Mouse (Mus musculus) heart, embryonic 13.5 days (tissue): ENCODE measurements around the gene Gm10643. TPM values are rescaled to one million over a fixed set of nuclear protein-coding genes. Genes with fewer than 3 reads are reported as not detected.

Experiments used
- ATAC-seq: fragments of 200-750 bp; cut with Nextera tagmentation; 2 replicates; pipeline ENCODE4 v1.8.0; 2017; ENCODE audit warnings: moderate TSS enrichment; ENCODE audit not compliant: insufficient number of reproducible peaks, low FRiP score, low TSS enrichment; ENCODE audit errors: extremely low read depth
- H3K27ac ChIP-seq: fragments of 300-500 bp; sonication (generic); replicated peaks from 2 replicates; pipeline ENCODE4 v1.5.1; 2015; ENCODE audit warnings: moderate library complexity, mild to moderate bottlenecking, inconsistent platforms
- H3K27me3 ChIP-seq: fragments of 300-500 bp; sonication (generic); replicated peaks from 2 replicates; pipeline ENCODE4 v1.6.1; 2015; ENCODE audit warnings: mild to moderate bottlenecking, inconsistent platforms
- H3K36me3 ChIP-seq: fragments of 300-500 bp; sonication (generic); 2 replicates; pipeline ENCODE4 v1.6.1; 2015; ENCODE audit warnings: mild to moderate bottlenecking, inconsistent platforms
- H3K4me1 ChIP-seq: fragments of 300-500 bp; sonication (generic); 2 replicates; pipeline ENCODE4 v1.6.1; 2015; ENCODE audit warnings: inconsistent platforms
- H3K4me2 ChIP-seq: fragments of 300-500 bp; sonication (generic); 2 replicates; pipeline ENCODE4 v1.6.1; 2015; ENCODE audit warnings: inconsistent platforms, mild to moderate bottlenecking, moderate library complexity
- H3K4me3 ChIP-seq: fragments of 300-500 bp; sonication (generic); 2 replicates; pipeline ENCODE4 v1.5.1; 2015; ENCODE audit warnings: moderate library complexity, mild to moderate bottlenecking, inconsistent platforms
- H3K9ac ChIP-seq: fragments of 300-500 bp; sonication (generic); 2 replicates; pipeline ENCODE4 v1.6.1; 2015; ENCODE audit warnings: inconsistent platforms, mild to moderate bottlenecking, moderate library complexity
- H3K9me3 ChIP-seq: fragments of 300-500 bp; sonication (generic); 2 replicates; pipeline ENCODE4 v1.6.1; 2016; ENCODE audit warnings: inconsistent platforms
- WGBS: fragments of 180-500 bp; shearing (Covaris S2); methylation state at CpG from one replicate; pipeline ENCODE4 v1.1.7; 2015; ENCODE audit warnings: mixed read lengths; 5-methylcytosine and 5-hydroxymethylcytosine counted together
- polyA plus RNA-seq: library from polyadenylated mRNA; unstranded; fragments of >200 nt; fragmentation: Nextera tagmentation; extraction: Ambion mirVana; gene quantifications from 2 replicates; pipeline ENCODE4 v1.2.1, GENCODE M21; 2015

Gene Gm10643
- polyA plus RNA-seq, 1 experiment from 2014 or later = 0.86 TPM

DNA sequence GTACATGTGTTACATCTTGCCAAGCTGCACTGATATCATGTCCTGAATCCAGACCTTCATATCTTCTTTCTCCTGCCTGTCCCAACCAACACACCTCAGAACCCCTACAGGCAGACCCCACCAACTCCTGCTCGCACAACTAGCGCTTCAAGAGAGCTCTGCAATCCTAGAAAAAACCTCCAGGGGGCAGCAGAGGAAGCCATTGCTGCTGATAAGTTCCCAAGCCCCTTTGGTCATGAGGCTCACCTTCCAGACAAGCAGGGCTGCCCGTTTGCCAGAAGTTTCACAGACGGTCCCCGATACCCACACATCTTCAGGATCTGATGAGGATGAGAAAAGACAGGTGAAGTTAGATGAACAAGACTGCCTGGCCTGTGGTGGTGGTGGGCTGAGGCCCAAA is 25.9 kb downstream of the Gm10643 start:
- 7% methylated on average over 5 of the region's 5 CpGs for WGBS

DNA sequence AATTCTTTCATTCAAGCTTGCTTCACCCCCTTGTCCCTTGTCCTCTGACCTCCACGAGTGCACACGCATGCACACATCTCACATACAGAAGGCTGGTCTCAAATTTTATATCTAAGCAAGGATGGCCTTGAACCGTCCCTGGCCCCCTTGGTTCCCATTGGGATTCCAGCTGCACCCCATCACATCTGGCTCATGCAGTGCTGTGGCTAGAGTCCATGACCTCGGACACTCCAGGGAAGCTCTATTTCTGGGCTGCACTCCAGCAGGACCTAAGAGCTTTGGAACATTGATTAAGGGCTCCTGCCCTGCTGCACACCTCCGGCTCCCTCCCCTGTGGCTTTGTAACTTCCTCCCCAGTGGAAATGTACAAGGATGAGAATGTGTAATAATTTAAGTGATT is 26.9 kb downstream of the Gm10643 start:
- Histone ChIP-seq H3K27ac (no peak overlapping the region), H3K4me1 (peaks cover 15% of the 10 kb centered on the region; the same call in 1 of the 2 replicates), H3K4me3 (no peak overlapping the region), H3K36me3 (no peaks in the 10 kb centered on the region), H3K27me3 (peaks cover 47% of the 10 kb centered on the region), H3K9me3 (no peaks in the 10 kb centered on the region), H3K4me2 (no peak overlapping the region), H3K9ac (no peak overlapping the region)
- 58% methylated on average over 5 of the region's 5 CpGs for WGBS
- no peak for ATAC-seq

More for the DNA sequence above, 25.9 kb downstream of the Gm10643 start:
- Histone ChIP-seq H3K27me3 (peaks cover 57% of the 10 kb centered on the region), H3K36me3 (no peaks in the 10 kb centered on the region), H3K9ac (no peak overlapping the region), H3K4me3 (no peak overlapping the region), H3K4me2 (no peak overlapping the region), H3K27ac (no peak overlapping the region), H3K9me3 (no peaks in the 10 kb centered on the region), H3K4me1 (peaks cover 15% of the 10 kb centered on the region; the same call in 1 of the 2 replicates)
- ATAC-seq = no peak

DNA sequence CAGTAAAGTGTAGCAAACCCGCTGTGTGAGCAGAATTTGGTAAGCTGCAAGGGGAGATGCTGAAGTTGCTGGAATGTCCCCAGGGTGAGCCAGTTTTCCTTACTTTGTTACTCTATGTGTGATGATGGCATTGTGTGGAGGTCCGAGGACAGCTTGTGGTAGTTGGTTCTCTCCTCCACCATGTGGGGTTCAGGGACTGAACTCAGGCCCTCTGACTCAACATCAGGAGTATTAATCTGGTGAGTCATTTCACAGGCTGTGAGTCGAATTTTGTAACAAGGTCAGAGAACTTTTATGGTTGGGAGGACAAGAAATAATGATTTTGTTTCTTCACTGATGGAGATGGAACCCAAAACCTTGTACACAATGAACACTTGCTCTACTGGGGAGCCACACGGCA is 32.2 kb downstream of the Gm10643 start:
- ATAC-seq = no peak
- Histone ChIP-seq H3K36me3 (peaks cover 15% of the 10 kb centered on the region), H3K9me3 (no peaks in the 10 kb centered on the region), H3K9ac (no peak overlapping the region), H3K4me1 (no peaks in the 10 kb centered on the region), H3K27me3 (peaks cover 33% of the 10 kb centered on the region), H3K27ac (no peak overlapping the region), H3K4me2 (no peak overlapping the region), H3K4me3 (no peak overlapping the region)
- WGBS = 69% methylated on average over 4 of the region's 4 CpGs

DNA sequence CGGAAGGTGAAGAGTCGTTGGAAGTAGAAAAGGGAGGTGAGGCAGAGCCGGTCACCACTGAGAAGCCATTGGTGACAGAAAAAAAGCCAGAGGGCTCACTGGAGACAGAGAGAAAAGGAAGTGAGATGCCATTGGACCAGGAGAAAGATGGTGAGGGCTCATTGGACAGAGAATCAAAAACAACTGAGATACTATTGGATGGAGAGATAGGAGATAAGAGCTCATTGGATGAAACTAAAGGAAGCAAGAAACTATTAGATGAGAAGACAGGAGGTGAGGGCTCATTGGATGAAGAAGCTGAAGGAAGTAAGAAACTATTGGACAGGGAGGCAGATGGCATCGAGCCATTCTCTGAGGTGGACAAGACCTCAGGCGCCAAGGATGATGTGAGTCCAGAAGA is 35.7 kb downstream of the Gm10643 start:
- Histone ChIP-seq H3K27ac (no peak overlapping the region), H3K4me1 (peaks cover 14% of the 10 kb centered on the region), H3K4me3 (no peak overlapping the region), H3K27me3 (peaks cover 45% of the 10 kb centered on the region), H3K9ac (no peak overlapping the region), H3K4me2 (no peak overlapping the region), H3K36me3 (peaks cover 15% of the 10 kb centered on the region), H3K9me3 (no peaks in the 10 kb centered on the region)
- no peak for ATAC-seq
- WGBS = 76% methylated on average over 5 of the region's 5 CpGs

DNA sequence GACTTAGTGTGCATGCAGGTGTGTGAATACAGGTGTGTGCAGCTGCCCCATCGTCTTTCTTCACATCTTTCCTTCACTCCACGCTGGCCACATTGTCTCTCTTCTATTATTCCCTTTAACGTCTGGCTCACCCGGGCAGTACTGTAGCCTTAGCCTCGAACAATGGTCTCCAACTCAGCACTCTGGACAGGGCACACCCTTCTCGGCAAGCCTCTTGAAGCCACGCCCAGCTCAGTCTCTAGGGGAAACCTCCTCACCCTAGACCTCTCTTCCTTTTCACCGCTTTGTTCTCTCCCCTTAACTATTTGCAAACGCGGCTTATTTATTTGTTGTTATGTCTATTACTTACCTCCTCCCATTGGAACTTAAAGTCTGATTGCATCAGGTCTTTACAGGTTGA is 37.5 kb downstream of the Gm10643 start:
- peaks cover 15% of the 10 kb centered on the region for H3K36me3 ChIP-seq
- no peak overlapping the region for H3K9ac ChIP-seq
- peaks cover 48% of the 10 kb centered on the region for H3K27me3 ChIP-seq
- no peak overlapping the region for H3K4me2 ChIP-seq
- 14% methylated on average over 10 of the region's 10 CpGs for WGBS
- H3K27ac ChIP-seq = no peak overlapping the region
- ATAC-seq = no peak
- no peaks in the 10 kb centered on the region for H3K9me3 ChIP-seq
- H3K4me1 ChIP-seq = peaks cover 32% of the 10 kb centered on the region
- no peak overlapping the region for H3K4me3 ChIP-seq

DNA sequence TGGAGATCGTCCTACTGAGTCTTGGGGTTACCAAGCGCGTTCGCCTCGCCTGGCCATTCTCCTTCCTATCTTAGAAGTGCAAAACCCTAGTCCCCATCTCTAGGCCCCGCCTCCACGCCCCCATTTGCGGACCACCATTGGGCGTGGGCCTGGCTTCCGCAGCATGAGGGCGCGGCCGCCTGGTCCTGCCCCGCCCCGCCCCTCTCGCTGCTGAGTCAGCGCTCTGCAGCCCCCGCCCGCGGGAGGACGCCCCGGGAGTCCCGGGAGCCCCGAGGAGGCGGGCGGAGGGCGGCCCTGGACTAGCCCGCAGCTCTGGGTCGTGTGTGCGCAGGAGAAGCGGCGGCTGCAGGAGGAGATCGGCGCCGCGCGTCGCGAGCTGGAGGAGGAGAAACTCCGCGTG is 39.1 kb downstream of the Gm10643 start:
- Histone ChIP-seq H3K9me3 (no peaks in the 10 kb centered on the region), H3K27me3 (peaks cover 63% of the 10 kb centered on the region), H3K9ac (peak overlapping the region; percentile 73), H3K4me2 (peak overlapping the region; percentile 81), H3K36me3 (peaks cover 5% of the 10 kb centered on the region; the same call in 1 of the 2 replicates), H3K4me3 (peak overlapping the region; percentile 56), H3K4me1 (peaks cover 48% of the 10 kb centered on the region), H3K27ac (no peak overlapping the region)
- ATAC-seq = peak; percentile 25; the same call in 1 of the 2 replicates
- WGBS = 1% methylated on average over 41 of the region's 41 CpGs

DNA sequence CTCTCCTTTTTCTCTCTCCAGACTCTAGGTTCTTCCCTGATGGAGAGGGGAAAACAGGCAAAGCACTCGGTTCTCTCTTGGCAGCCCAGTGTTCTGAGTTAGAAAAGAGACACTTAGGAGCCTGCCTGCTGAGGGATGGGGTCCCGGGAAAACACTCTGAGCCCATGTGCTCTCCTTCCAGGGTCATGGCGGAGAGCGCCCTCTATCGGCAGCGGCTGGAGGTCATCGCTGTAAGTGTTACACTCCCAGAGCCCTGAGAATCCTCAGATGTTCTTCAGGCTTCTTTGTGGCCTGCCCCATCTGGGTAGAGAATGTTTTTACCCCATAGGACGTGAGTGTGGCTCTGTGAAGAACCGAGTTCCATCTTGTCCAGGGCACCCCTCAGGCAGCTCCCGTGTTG is 40.8 kb downstream of the Gm10643 start:
- no peaks in the 10 kb centered on the region for H3K36me3 ChIP-seq
- no peak overlapping the region; the same call in 1 of the 2 replicates for H3K27ac ChIP-seq
- no peak overlapping the region for H3K4me3 ChIP-seq
- H3K27me3 ChIP-seq = peaks cover 75% of the 10 kb centered on the region
- no peaks in the 10 kb centered on the region for H3K9me3 ChIP-seq
- H3K4me2 ChIP-seq = no peak overlapping the region
- peaks cover 50% of the 10 kb centered on the region for H3K4me1 ChIP-seq
- no peak for ATAC-seq
- 14% methylated on average over 10 of the region's 10 CpGs for WGBS
- H3K9ac ChIP-seq = no peak overlapping the region

DNA sequence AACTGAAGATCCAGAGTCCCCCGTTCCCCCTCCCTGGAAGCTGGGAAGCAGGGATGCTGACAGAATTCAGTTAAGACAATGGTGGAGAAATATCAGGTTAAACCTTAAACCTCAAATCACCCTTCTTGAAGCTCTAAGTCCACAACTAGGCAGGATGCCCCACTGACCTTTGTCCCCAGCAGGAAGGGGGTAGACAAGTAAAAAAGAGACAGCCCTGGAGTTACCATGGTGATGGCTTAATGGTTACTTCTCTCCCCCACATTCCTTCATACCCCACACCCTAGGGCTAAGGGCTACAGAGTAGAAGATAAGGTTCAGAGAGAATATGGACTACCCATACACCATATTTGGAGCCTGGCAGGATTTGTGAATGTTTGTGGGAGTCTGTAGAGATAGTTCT is 41.3 kb downstream of the Gm10643 start:
- Histone ChIP-seq H3K36me3 (no peaks in the 10 kb centered on the region), H3K4me1 (peaks cover 50% of the 10 kb centered on the region), H3K4me2 (peak overlapping the region; percentile 43), H3K9ac (no peak overlapping the region), H3K27ac (peak overlapping the region; percentile 80), H3K9me3 (no peaks in the 10 kb centered on the region), H3K4me3 (no peak overlapping the region), H3K27me3 (peaks cover 74% of the 10 kb centered on the region)
- ATAC-seq = no peak
- WGBS = 40% methylated on average over 1 of the region's 1 CpGs

DNA sequence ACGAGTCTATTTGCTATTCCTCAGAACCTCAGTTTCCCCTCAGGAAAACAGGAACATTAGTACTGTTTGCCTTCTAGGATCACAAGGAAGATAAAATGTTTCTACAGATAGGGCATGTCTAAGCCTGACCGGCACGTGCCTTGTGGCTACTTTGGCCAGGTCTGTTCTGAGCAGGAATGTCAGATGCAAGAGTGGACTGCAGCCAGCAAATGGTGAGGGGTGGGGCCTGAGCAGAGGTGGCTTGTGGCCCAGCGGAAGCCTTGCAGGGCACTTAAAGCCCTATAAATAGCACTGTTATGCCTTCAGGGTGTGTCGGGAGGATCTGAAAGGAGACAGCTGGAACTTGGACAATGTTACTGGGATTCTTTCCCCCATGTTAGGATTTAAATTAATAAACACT is 41.9 kb downstream of the Gm10643 start:
- Histone ChIP-seq H3K9me3 (no peaks in the 10 kb centered on the region), H3K27me3 (peaks cover 72% of the 10 kb centered on the region), H3K4me1 (peaks cover 50% of the 10 kb centered on the region), H3K9ac (no peak overlapping the region), H3K36me3 (no peaks in the 10 kb centered on the region), H3K27ac (peak overlapping the region; percentile 80), H3K4me2 (peak overlapping the region; percentile 43), H3K4me3 (no peak overlapping the region)
- peak; percentile 41; the same call in 1 of the 2 replicates for ATAC-seq
- WGBS = 9% methylated on average over 5 of the region's 5 CpGs

DNA sequence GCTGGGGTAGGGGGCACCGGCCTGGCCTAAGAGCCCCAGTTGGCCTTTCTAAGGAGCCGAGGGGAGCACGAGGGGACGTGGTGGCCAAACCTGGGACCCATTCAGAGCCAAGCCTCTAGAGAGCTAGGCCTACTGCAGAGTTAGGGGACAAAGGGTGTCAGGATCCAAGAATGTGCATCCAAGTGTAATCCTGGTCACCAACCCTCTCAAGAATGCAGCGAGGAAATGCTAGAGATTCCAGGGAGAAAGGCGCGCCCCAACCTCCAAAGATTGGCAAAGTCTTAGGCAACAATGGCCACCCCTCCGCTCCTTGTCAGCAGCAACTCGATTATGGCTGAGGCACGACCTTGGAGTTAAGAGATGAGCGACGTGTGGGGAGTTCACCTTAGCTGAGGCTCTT is 43.4 kb downstream of the Gm10643 start:
- 0 out of 2 replicates have a peak overlapping the region, but pooled peaks have one; percentile 0 for H3K4me3 ChIP-seq
- H3K27ac ChIP-seq = no peak overlapping the region
- H3K27me3 ChIP-seq = peaks cover 62% of the 10 kb centered on the region

DNA sequence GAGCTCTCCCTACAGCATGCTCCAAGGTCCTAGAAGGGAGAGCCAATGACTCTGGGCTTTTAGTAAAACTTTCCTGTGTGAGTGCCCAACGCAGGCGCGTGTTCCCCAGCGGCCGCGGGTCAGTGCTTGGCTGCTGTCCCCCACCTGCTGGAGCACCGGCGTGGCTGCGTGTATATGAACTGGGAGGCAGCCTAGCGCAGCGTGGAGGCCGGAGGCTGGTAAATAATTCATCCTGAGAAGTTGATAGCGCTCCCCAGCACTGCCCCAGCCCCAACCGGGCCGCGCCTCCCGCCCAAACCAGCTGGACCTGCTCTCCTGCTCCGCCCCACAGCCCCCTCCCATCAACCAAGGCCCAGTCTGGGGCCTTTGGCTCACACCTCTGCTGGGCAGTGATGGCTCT is 43.8 kb downstream of the Gm10643 start, which contains the start of gene Palm3:
Palm3 (plus strand) TSS at position 376 of the 400 bp plus-strand sequence.
- H3K27me3 ChIP-seq = peaks cover 57% of the 10 kb centered on the region
- no peak for ATAC-seq
- H3K36me3 ChIP-seq = no peaks in the 10 kb centered on the region
- H3K9ac ChIP-seq = 0 out of 2 replicates have a peak within 1 kb of the TSS, but pooled peaks have one; percentile 30
- H3K4me2 ChIP-seq = peak within 1 kb of the TSS; percentile 48
- peaks cover 45% of the 10 kb centered on the region for H3K4me1 ChIP-seq
- no peak within 1 kb of the TSS for H3K27ac ChIP-seq
- 0 out of 2 replicates have a peak within 1 kb of the TSS, but pooled peaks have one; percentile 0 for H3K4me3 ChIP-seq
- H3K9me3 ChIP-seq = peaks cover 2% of the 10 kb centered on the region; the same call in 1 of the 2 replicates
- 12% methylated on average over 18 of the region's 18 CpGs for WGBS

More for the DNA sequence above, 43.4 kb downstream of the Gm10643 start:
- peak overlapping the region; percentile 48 for H3K4me2 ChIP-seq
- no peak for ATAC-seq
- 35% methylated on average over 11 of the region's 12 CpGs for WGBS
- H3K4me1 ChIP-seq = peaks cover 50% of the 10 kb centered on the region
- H3K9ac ChIP-seq = 0 out of 2 replicates have a peak overlapping the region, but pooled peaks have one; percentile 30
- no peaks in the 10 kb centered on the region for H3K9me3 ChIP-seq
- H3K36me3 ChIP-seq = no peaks in the 10 kb centered on the region

DNA sequence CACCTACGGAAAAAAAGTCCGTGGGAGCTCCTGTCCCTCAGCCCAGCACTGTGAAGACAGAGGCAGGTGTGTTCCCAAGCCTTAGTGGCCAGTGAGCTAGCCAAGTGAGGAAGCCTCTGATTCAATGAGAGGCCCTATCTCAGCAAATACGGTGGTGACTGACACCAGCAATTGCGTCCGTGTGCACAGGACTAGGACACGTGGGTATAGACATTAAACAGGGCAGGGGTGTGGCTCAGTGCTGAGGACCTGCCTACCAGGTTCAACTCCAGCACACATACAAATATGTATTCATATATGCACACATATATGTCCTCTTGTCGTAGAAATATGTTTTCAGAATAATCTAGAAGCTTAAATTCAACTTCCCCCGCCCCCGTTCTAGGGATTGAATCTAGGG is 45.2 kb downstream of the Gm10643 start:
- Histone ChIP-seq H3K9me3 (peaks cover 6% of the 10 kb centered on the region; the same call in 1 of the 2 replicates), H3K4me3 (no peak overlapping the region), H3K9ac (no peak overlapping the region), H3K4me1 (peaks cover 37% of the 10 kb centered on the region), H3K4me2 (no peak overlapping the region), H3K36me3 (no peaks in the 10 kb centered on the region), H3K27me3 (peaks cover 45% of the 10 kb centered on the region), H3K27ac (no peak overlapping the region)
- WGBS = 72% methylated on average over 9 of the region's 9 CpGs
- no peak for ATAC-seq
